Mouse (Mus musculus) heart, adult 2 months (tissue): ENCODE results near the gene Casc1. TPM values are rescaled to one million over a fixed set of nuclear protein-coding genes. Genes with fewer than 3 reads are reported as not detected.

Experiments used
- DNase-seq, 2 experiments: peaks; one replicate each; pipeline ENCODE4 v3.0.0; 2021
- H3K27ac ChIP-seq: fragments of 200-600 bp; 2 replicates; pipeline ENCODE4 v1.8.1; 2022
- H3K27me3 ChIP-seq: fragments of 200-500 bp; 2 replicates; pipeline ENCODE4 v1.6.1; 2012; ENCODE audit warnings: mild to moderate bottlenecking, low read length, inconsistent platforms, mixed read lengths; ENCODE audit not compliant: control insufficient read depth, insufficient read depth
- H3K36me3 ChIP-seq: fragments of 200-500 bp; 2 replicates; pipeline ENCODE4 v1.6.1; 2012; ENCODE audit warnings: low read length, inconsistent platforms; ENCODE audit not compliant: control insufficient read depth, insufficient read depth
- H3K4me1 ChIP-seq: fragments of 200-500 bp; 2 replicates; pipeline ENCODE4 v1.6.1; 2011; ENCODE audit warnings: low read length; ENCODE audit not compliant: control insufficient read depth, insufficient read depth
- H3K4me3 ChIP-seq: fragments of 200-600 bp; 2 replicates; pipeline ENCODE4 v1.8.1; 2022
- H3K79me2 ChIP-seq: fragments of 200-500 bp; replicated peaks from 2 replicates; pipeline ENCODE4 v1.6.1; 2012; ENCODE audit warnings: mild to moderate bottlenecking, inconsistent platforms, low read length, moderate library complexity, mixed read lengths; ENCODE audit not compliant: control insufficient read depth, insufficient read depth
- H3K9ac ChIP-seq: fragments of 200-500 bp; 2 replicates; pipeline ENCODE4 v1.6.1; 2012; ENCODE audit warnings: low read depth, mild to moderate bottlenecking, control low read depth, inconsistent platforms, low read length, mixed read lengths
- CTCF ChIP-seq: fragments of 200-600 bp; IDR thresholded peaks from 2 replicates; pipeline ENCODE4 v1.8.1; 2022; ENCODE audit warnings: antibody characterized with exemption, mild to moderate bottlenecking, moderate library complexity
- EP300 ChIP-seq: fragments of 200-500 bp; IDR thresholded peaks from 2 replicates; pipeline ENCODE4 v1.6.1; 2011; ENCODE audit warnings: low read depth, low read length, control low read depth; ENCODE audit not compliant: insufficient read depth
- POLR2A ChIP-seq: fragments of 200-500 bp; IDR thresholded peaks from 2 replicates; pipeline ENCODE4 v1.6.1; 2011; ENCODE audit warnings: mild to moderate bottlenecking, low read depth, low read length, control low read depth; ENCODE audit not compliant: insufficient read depth
- WGBS: fragments of 180-500 bp; shearing (Covaris S2); methylation state at CpG from one replicate; pipeline ENCODE4 v1.1.7; 2018; 5-methylcytosine and 5-hydroxymethylcytosine counted together
- intact Hi-C: fragments of 180-260 bp; cut with DNase I; formaldehyde crosslinking; loops from one replicate; pipeline ENCODE4 v1.15.1; 2025
- long read RNA-seq: library from polyadenylated mRNA; stranded (forward); transcript quantifications from one replicate; pipeline ENCODE4 v2.0.0, GENCODE M21; 2021
- polyA plus RNA-seq: library from polyadenylated mRNA; depleted of rRNA; stranded (reverse); fragments of >200 nt; gene quantifications from 2 replicates; pipeline ENCODE4 v1.2.3, GENCODE M21; 2012; rRNA removed
- total RNA-seq, 2 experiments: library from RNA; stranded (reverse); gene quantifications; 2 replicates each; pipeline ENCODE4 v1.2.3; 2021

Gene Casc1
- under 1 TPM; 0.86 to 0.98 TPM for total RNA-seq
- polyA plus RNA-seq: 1.3 and 1.4 TPM in 2 replicates
- long read RNA-seq, partial matches to known transcripts: 0 of 3 reads
- long read RNA-seq, other reads (novel, unspliced or antisense): 3 of 3 reads

DNA sequence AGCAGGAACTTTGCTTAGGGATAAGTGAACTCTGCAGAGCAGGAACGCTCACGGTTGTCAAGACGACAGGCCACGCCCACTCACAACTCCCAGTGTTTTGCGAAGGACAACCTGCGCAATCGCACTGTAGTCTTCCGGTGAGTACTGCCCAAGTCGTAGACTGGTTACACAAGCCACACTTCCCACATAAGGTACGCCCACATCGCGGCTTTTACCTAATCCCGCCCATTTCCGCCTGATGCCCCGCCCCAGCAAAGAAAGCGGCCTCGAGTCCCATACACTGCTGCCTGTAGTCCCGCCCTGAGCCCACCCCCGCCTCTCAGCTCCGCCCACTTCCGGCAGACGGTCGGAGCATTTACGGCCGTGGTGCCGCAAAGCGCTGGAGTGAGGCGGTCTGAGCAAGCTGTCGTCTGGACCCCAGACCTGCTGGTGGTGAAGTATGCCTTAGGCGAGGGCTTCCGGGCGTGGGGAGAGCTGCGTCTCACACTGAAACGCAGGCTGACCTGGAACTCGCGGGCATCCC lies at the start of gene Casc1, which contains the start of gene Etfrf1:
Gene Casc1 (minus strand): TSS at position 190 of the 523 bp plus-strand sequence.
Gene Etfrf1 (plus strand): TSS at position 319 of the 523 bp plus-strand sequence.
- under 1% methylated on average over 36 of the region's 36 CpGs for WGBS
- Histone ChIP-seq H3K27me3 (no peaks in the 10 kb centered on the region), H3K9ac (peak within 1 kb of the TSS; percentile 68), H3K4me3 (peak within 1 kb of the TSS; percentile 91), H3K36me3 (peaks cover 9% of the 10 kb centered on the region), H3K79me2 (no peaks in the 10 kb centered on the region), H3K27ac (peak within 1 kb of the TSS; percentile 87), H3K4me1 (no peaks in the 10 kb centered on the region)
- intact Hi-C loops: loop anchor here (2.0 kb wide), 1 partner anchor 38 kb away; no protein-coding TSS in a partner anchor
- peak; percentile 96 to 99 for DNase-seq
- TF ChIP-seq EP300 (peak; percentile 95; the same call in 1 of the 2 replicates), POLR2A (peak; percentile 98), CTCF (no peak)

GRCm38 (mm10) chr6:145256701-145257073 lies 45.9 kb upstream of the Casc1 start:
- H3K4me1 ChIP-seq: peaks cover 3% of the 10 kb centered on the region
- DNase-seq: no peak
- no peaks in the 10 kb centered on the region for H3K36me3 ChIP-seq
- no peak overlapping the region for H3K9ac ChIP-seq
- WGBS: 35% methylated on average over 2 of the region's 2 CpGs
- intact Hi-C loops: loop anchor here (5.0 kb wide), 1 partner anchor 36 kb away; no protein-coding TSS in a partner anchor
- H3K27me3 ChIP-seq: no peaks in the 10 kb centered on the region
- H3K4me3 ChIP-seq: no peak overlapping the region
- TF ChIP-seq POLR2A (no peak), CTCF (no peak), EP300 (no peak)
- H3K79me2 ChIP-seq: no peaks in the 10 kb centered on the region
- H3K27ac ChIP-seq: peak overlapping the region; percentile 45; the same call in 1 of the 2 replicates

- intact Hi-C loops: loop anchor here (5.0 kb wide), 1 partner anchor 36 kb away; no protein-coding TSS in a partner anchor
- Histone ChIP-seq H3K36me3 (no peaks in the 10 kb centered on the region), H3K27me3 (no peaks in the 10 kb centered on the region), H3K4me3 (no peak overlapping the region), H3K4me1 (peaks cover 3% of the 10 kb centered on the region), H3K27ac (peak overlapping the region; percentile 45; the same call in 1 of the 2 replicates), H3K9ac (no peak overlapping the region), H3K79me2 (no peaks in the 10 kb centered on the region)
- peak; percentile 32 to 39 for DNase-seq
- 51% methylated on average over 13 of the region's 13 CpGs for WGBS
- no peak for TF ChIP-seq POLR2A
- peak; percentile 19; the same call in 1 of the 2 replicates for TF ChIP-seq CTCF
These were observed 45.3 kb upstream of the Casc1 start for GRCm38 (mm10) chr6:145255952-145256700.

- intact Hi-C loops: loop anchor here (1.0 kb wide), 1 partner anchor 90 kb away; no protein-coding TSS in a partner anchor
- H3K4me1 ChIP-seq: peaks cover 3% of the 10 kb centered on the region
- no peak for DNase-seq
- peak overlapping the region; percentile 95 for H3K9ac ChIP-seq
- H3K79me2 ChIP-seq: no peaks in the 10 kb centered on the region
- 22% methylated on average over 16 of the region's 16 CpGs for WGBS
- peak overlapping the region; percentile 68 for H3K27ac ChIP-seq
- peak overlapping the region; percentile 47 for H3K4me3 ChIP-seq
- H3K36me3 ChIP-seq: no peaks in the 10 kb centered on the region
- TF ChIP-seq POLR2A: no peak
- no peak for TF ChIP-seq CTCF
- TF ChIP-seq EP300: no peak
- no peaks in the 10 kb centered on the region for H3K27me3 ChIP-seq
These were observed 40.0 kb upstream of the Casc1 start for GRCm38 (mm10) chr6:145250820-145251219.

GRCm38 (mm10) chr6:145250185-145250791 lies 39.5 kb upstream of the Casc1 start, which contains the start of gene Kras:
TSS of gene Kras (minus strand) at chr6:145250239.
- intact Hi-C loops: loop anchor here (1.0 kb wide), 1 partner anchor 91 kb away; no protein-coding TSS in a partner anchor
- no peaks in the 10 kb centered on the region for H3K79me2 ChIP-seq
- H3K36me3 ChIP-seq: no peaks in the 10 kb centered on the region
- peak; percentile 95 to 97 for DNase-seq
- H3K4me1 ChIP-seq: peaks cover 2% of the 10 kb centered on the region; the same call in 1 of the 2 replicates
- TF ChIP-seq CTCF: no peak
- no peak for TF ChIP-seq EP300
- no peak; the same call in 1 of the 2 replicates for TF ChIP-seq POLR2A
- peak within 1 kb of the TSS; percentile 85 for H3K4me3 ChIP-seq
- H3K27ac ChIP-seq: peak within 1 kb of the TSS; percentile 72
- peak within 1 kb of the TSS; percentile 95 for H3K9ac ChIP-seq
- WGBS: under 1% methylated on average over 67 of the region's 83 CpGs
- no peaks in the 10 kb centered on the region for H3K27me3 ChIP-seq
